Mouse (Mus musculus): ENCODE results near the gene Pcdh8.

Gene Pcdh8

GRCm38 (mm10) chr14:79754157-79754556, 17.0 kb downstream of the Pcdh8 start:
- no peak for DNase-seq (ENCODE audit: low read depth, low spot score)

GRCm38 (mm10) chr14:79753733-79754132, 17.4 kb downstream of the Pcdh8 start:
- DNase-seq (ENCODE audit: low read depth, low spot score): no peak

- DNase-seq (ENCODE audit: low read depth, low spot score): no peak
Observed at GRCm38 (mm10) chr14:79740515-79740914, 30.6 kb downstream of the Pcdh8 start.

GRCm38 (mm10) chr14:79738441-79738840, 32.7 kb downstream of the Pcdh8 start:
- no peak for DNase-seq (ENCODE audit: low read depth, low spot score)

DNA sequence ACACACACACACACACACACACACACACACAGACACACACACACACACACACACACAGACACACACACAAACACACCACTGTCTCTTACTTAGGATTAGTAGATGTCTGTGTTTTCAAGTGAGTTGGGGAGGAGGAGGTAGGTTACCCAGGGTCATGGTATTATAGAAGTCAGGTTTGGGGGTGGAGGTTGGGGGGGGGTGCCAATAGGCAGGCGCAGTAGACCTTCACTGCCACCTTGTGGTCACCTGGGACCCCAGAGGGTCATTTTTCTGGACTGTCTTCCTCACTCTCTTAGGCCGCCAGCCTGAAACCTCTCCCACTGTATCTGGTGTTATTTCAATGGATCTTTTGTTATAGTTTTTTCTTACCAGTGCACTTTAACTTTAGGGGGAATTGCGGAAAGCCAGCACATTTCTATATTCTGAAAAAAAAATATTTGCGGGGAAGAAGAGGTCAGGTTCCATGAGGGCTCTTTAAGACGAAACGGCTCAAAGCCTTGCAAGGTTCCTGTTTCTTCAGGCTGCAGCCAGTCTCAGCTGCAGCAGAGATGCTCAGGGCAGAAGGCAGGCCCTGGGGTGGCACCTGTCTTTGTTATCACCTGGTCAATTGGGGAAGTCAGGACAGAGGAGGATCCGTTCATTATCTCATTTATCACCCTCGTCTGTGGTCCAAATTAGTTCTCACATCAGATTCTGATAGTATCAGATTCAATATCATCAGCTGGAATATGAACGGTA, 33.3 kb downstream of the Pcdh8 start:
- DNase-seq (ENCODE audit: low read depth, low spot score): no peak

GRCm38 (mm10) chr14:79736781-79737180, 34.3 kb downstream of the Pcdh8 start:
- no peak for DNase-seq (ENCODE audit: low read depth, low spot score)

DNA sequence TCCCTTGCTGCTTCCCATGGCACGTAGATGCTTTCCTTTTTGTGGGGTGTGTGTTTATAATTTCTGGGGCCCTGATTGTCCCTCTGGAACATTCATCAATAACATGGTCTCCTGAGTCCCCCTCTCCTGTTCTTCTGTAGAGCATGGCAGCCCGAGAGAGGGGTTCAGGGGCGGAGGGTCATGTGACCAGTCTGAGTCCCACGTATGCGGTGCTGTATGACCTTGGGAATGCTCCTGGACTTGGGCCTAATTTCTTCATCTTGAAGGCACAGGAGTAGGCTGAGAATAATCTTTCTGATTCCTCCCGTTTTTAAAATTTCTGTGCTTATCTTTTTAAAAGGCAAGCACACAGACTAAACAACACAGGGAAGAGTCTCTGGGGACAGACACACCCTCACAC, 37.6 kb downstream of the Pcdh8 start:
- DNase-seq (ENCODE audit: low read depth, low spot score): no peak

GRCm38 (mm10) chr14:79728811-79729210, 42.3 kb downstream of the Pcdh8 start:
- DNase-seq (ENCODE audit: low read depth, low spot score): no peak

GRCm38 (mm10) chr14:79724002-79724681, 47.0 kb downstream of the Pcdh8 start:
- no peak for DNase-seq (ENCODE audit: low read depth, low spot score)

DNA sequence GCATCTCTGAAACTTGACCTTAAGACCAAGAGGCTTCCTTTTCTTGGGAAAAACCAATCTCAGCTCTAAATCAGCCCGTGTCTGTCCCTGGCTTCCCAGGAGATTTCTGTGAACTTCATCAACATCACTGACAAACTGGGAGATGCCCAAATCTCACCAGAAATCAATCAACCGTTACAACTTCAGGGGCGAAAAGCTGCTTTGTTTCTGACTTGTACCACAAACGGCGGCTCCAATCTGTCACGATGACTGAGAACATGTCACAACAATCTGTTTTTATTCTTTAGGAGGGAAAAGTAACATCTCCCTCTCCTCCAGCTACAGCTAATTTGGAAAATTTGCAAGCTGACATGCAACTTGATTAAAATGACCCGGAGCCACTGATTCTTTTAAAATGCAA, 48.9 kb downstream of the Pcdh8 start:
- no peak for DNase-seq (ENCODE audit: low read depth, low spot score)

Measured in c-Kit-negative CD71-positive TER-119-positive erythroid progenitor cells, embryonic 14.5 days (primary cell).